33 mouse cellular contexts compared by ENCODE assay signal in the genomic region with DNA sequence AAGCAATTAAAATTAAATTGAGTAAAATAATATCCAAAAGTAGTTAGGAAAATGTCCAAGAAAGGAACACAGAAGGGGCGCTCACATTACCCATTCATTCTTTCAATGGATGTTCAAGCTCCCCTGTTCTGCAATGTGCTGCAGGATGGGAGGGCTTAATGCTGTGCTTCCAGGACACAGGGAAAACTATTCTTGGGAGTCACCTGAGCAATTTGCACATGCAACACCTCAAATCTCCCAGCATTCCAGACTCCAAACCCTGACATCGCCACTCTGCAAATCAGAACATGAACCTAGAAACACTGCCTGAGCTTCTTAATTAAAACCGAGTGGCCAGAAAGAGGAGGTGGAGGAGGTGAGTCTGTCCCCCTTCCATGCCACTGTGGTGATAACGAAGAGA. TPM values are rescaled to one million over a fixed set of nuclear protein-coding genes. Genes with fewer than 3 reads are reported as not detected.
"Had no signal": no experiment of that assay in that cellular context is flagged by ENCODE, and none has a peak within 500 bp of the region (broad histone marks: within the 10 kb centered on the region; RNA-seq: fewer than 3 reads in every experiment).

No protein-coding gene starts in this region.

- H3K9ac ChIP-seq: limb, embryonic 12.5 days; limb, embryonic 13.5 days; limb, embryonic 15.5 days; liver, embryonic 12.5 days; liver, embryonic 13.5 days; liver, embryonic 14.5 days; liver, embryonic 15.5 days; liver, postnatal 0 days; lung, embryonic 14.5 days; lung, embryonic 15.5 days; midbrain, embryonic 12.5 days; midbrain, embryonic 13.5 days; midbrain, embryonic 15.5 days; neural tube, embryonic 12.5 days had no signal

- H3K27ac ChIP-seq: left cerebral cortex, adult 2 months; limb, embryonic 10.5 days; limb, embryonic 12.5 days; limb, embryonic 13.5 days; limb, embryonic 15.5 days; liver, embryonic 12.5 days; liver, embryonic 13.5 days; liver, embryonic 14.5 days; liver, embryonic 15.5 days; lung, embryonic 15.5 days; macrophage; midbrain, embryonic 12.5 days; midbrain, embryonic 13.5 days; midbrain, embryonic 15.5 days; neural tube, embryonic 12.5 days had no signal

- H3K4me3 ChIP-seq: left cerebral cortex, adult 2 months; limb, embryonic 10.5 days; limb, embryonic 12.5 days; limb, embryonic 13.5 days; limb, embryonic 15.5 days; liver, embryonic 12.5 days; liver, embryonic 13.5 days; liver, embryonic 15.5 days; lung, embryonic 15.5 days; megakaryocyte, embryonic 14.5 days; midbrain, embryonic 10.5 days; midbrain, embryonic 12.5 days; midbrain, embryonic 13.5 days; midbrain, embryonic 15.5 days; myocyte; neural tube, embryonic 12.5 days had no signal

- H3K4me1 ChIP-seq: limb, embryonic 12.5 days; limb, embryonic 13.5 days; liver, embryonic 12.5 days; liver, embryonic 13.5 days; liver, embryonic 15.5 days; midbrain, embryonic 15.5 days; neural tube, embryonic 12.5 days had no signal

- DNase-seq: left cerebral cortex, postnatal 4 days; liver; liver, embryonic 13.5 days; liver, postnatal 0 days; lung, adult 18-20 months; lung, adult 2 months; lung, embryonic 14.5 days; lung, postnatal 10 days; lung, postnatal 14 days; lung, postnatal 36 days; midbrain, embryonic 14.5 days had no signal

- H3K4me2 ChIP-seq: limb, embryonic 12.5 days; limb, embryonic 13.5 days; limb, embryonic 15.5 days; liver, embryonic 11.5 days; liver, embryonic 12.5 days; liver, embryonic 13.5 days; liver, embryonic 15.5 days; lung, embryonic 14.5 days; lung, embryonic 15.5 days; midbrain, embryonic 12.5 days; midbrain, embryonic 13.5 days; midbrain, embryonic 15.5 days; neural tube, embryonic 12.5 days had no signal

- ATAC-seq: liver, embryonic 12.5 days; liver, postnatal 0 days; lung, postnatal 0 days; midbrain, embryonic 13.5 days; midbrain, embryonic 15.5 days; midbrain, embryonic 16.5 days had no signal

- H3K36me3 ChIP-seq: limb, embryonic 10.5 days; limb, embryonic 12.5 days; limb, embryonic 13.5 days; limb, embryonic 15.5 days; liver, embryonic 12.5 days; liver, embryonic 13.5 days; liver, embryonic 15.5 days; lung, embryonic 15.5 days; midbrain, embryonic 10.5 days; midbrain, embryonic 12.5 days; midbrain, embryonic 13.5 days; midbrain, embryonic 15.5 days; neural tube, embryonic 12.5 days had no signal

- H3K9me3 ChIP-seq: limb, embryonic 10.5 days; limb, embryonic 15.5 days; liver, embryonic 12.5 days; liver, embryonic 13.5 days; liver, embryonic 15.5 days; lung, embryonic 15.5 days; midbrain, embryonic 10.5 days; midbrain, embryonic 13.5 days; midbrain, embryonic 15.5 days; neural tube, embryonic 12.5 days had no signal

- H3K27me3 ChIP-seq: limb, embryonic 12.5 days; limb, embryonic 13.5 days; liver, embryonic 12.5 days; liver, embryonic 13.5 days; liver, embryonic 15.5 days; lung, embryonic 15.5 days; midbrain, embryonic 12.5 days; midbrain, embryonic 13.5 days; midbrain, embryonic 15.5 days; neural tube, embryonic 12.5 days had no signal

RNA-seq across cellular contexts. Expression of gene Hrh2, which starts 10.0 kb away (rescaled TPM):
- polyA plus RNA-seq: limb, embryonic 11.5 days; limb, embryonic 12.5 days; limb, embryonic 15.5 days; lung, embryonic 14.5 days; myocyte; neural tube, embryonic 11.5 days had no signal
